Mouse (Mus musculus): Measurements from ENCODE around the gene Hnrnpa3. TPM values are rescaled to one million over a fixed set of nuclear protein-coding genes. Genes with fewer than 3 reads are reported as not detected.
A peak's percentile ranks its signal among the peaks of the same experiment; 100 is the strongest.

Hnrnpa3 gene
- total and polyA plus RNA-seq, 3 experiments, result 126 to 437 (median 342) TPM

DNA sequence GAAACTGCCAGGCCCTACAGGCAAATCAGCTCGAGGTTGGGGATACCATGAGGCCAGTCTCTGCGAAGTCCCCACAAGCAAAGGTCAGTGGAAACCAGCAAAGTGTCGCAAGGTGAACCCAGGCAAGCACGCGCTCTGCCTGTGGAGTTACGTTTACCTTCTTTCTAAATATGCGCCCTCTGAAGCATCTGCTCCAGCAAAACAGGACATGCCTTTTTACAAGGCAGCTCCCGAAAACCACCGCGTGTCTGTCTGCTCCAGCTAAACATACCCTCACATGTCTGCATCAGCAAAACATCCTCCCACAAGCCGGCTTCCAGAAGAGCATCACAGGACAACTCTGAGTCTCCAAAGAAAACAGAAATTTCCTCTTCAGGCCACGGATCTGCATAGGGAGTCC is 13.8 kb upstream of the Hnrnpa3 start:
- no peak overlapping the region for H3K9ac ChIP-seq (ENCODE audit: control insufficient read depth, low read depth, low read length, poor library complexity, severe bottlenecking)
- H3K9me3 ChIP-seq (replicated peaks; ENCODE audit: insufficient read depth, low read length), result no peaks in the 10 kb centered on the region
- no peak overlapping the region for H3K4me3 ChIP-seq (ENCODE audit: control insufficient read depth in 1 of 2, insufficient read depth in 1 of 2, low read depth in 2 of 2, low read length in 2 of 2)
- no peaks in the 10 kb centered on the region for H3K4me1 ChIP-seq (ENCODE audit: control insufficient read depth in 1 of 2, insufficient read depth in 2 of 2, low read length in 2 of 2)
- H3K79me2 ChIP-seq (ENCODE audit: control insufficient read depth, insufficient read depth, low read length, poor library complexity), result no peaks in the 10 kb centered on the region
- H3K36me3 ChIP-seq (ENCODE audit: control insufficient read depth in 1 of 2, insufficient read depth in 2 of 2, low read length in 2 of 2), result no peaks in the 10 kb centered on the region; a peak in 1 of 4 replicates
- H3K27ac ChIP-seq (ENCODE audit: control insufficient read depth, low read depth, low read length), result no peak overlapping the region
- TF ChIP-seq POLR2AphosphoS5 (IDR thresholded peaks at IDR 0.05; ENCODE audit: borderline replicate concordance, low read depth, low read length) (no peak), POLR2AphosphoS2 (IDR thresholded peaks at IDR 0.05; ENCODE audit: low read length) (no peak)
- no peak for DNase-seq (ENCODE audit: low read depth, low spot score)
- H3K27me3 ChIP-seq (ENCODE audit: control insufficient read depth in 1 of 2, insufficient read depth in 2 of 2, low read length in 2 of 2), result no peaks in the 10 kb centered on the region

DNA sequence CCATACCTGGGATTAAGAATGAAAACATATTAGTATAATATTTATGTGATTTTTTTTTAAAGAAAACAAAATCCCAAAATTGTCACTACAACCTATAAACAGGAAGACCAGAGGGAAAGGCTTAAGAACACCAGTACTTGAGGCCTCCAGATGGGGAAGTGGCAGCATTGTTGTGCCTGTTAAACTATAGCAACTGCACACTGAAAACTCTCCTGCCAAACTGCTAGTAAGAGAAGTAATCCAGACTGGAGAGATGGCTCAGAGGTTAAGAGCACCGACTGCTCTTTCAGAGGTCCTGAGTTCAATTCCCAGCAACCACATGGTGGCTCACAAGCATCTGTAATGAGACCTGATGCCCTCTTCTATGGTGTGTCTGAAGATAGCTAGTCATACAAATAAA is 8.6 kb upstream of the Hnrnpa3 start:
- peak; percentile 60 for DNase-seq (ENCODE audit: low read depth, low spot score)
- H3K9me3 ChIP-seq (replicated peaks; ENCODE audit: insufficient read depth, low read length), result no peaks in the 10 kb centered on the region
- peaks cover 2 to 6% of the 10 kb centered on the region in 2 experiments; a peak in 3 of 4 replicates for H3K4me1 ChIP-seq (ENCODE audit: control insufficient read depth in 1 of 2, insufficient read depth in 2 of 2, low read length in 2 of 2)
- peaks cover 0 to 9% of the 10 kb centered on the region in 2 experiments; a peak in 2 of 4 replicates for H3K36me3 ChIP-seq (ENCODE audit: control insufficient read depth in 1 of 2, insufficient read depth in 2 of 2, low read length in 2 of 2)
- H3K4me3 ChIP-seq (ENCODE audit: control insufficient read depth in 1 of 2, insufficient read depth in 1 of 2, low read depth in 2 of 2, low read length in 2 of 2), result no peak overlapping the region
- H3K27ac ChIP-seq (ENCODE audit: control insufficient read depth, low read depth, low read length), result no peak overlapping the region
- H3K79me2 ChIP-seq (ENCODE audit: control insufficient read depth, insufficient read depth, low read length, poor library complexity), result no peaks in the 10 kb centered on the region
- H3K27me3 ChIP-seq (ENCODE audit: control insufficient read depth in 1 of 2, insufficient read depth in 2 of 2, low read length in 2 of 2), result no peaks in the 10 kb centered on the region
- no peak for TF ChIP-seq USF1 (IDR thresholded peaks at IDR 0.05; ENCODE audit: low read depth, low read length)
- TF ChIP-seq MYB (IDR thresholded peaks at IDR 0.05; ENCODE audit: low read depth, low read length), result no peak
- no peak for TF ChIP-seq BHLHE40 (IDR thresholded peaks at IDR 0.05; ENCODE audit: borderline replicate concordance, low read depth, low read length)
- TF ChIP-seq TBP (IDR thresholded peaks at IDR 0.05; ENCODE audit: low read depth, low read length), result peak; percentile 71
- H3K9ac ChIP-seq (ENCODE audit: control insufficient read depth, low read depth, low read length, poor library complexity, severe bottlenecking), result no peak overlapping the region

GRCm38 (mm10) chr2:75653150-75653549 is 5.9 kb upstream of the Hnrnpa3 start:
- H3K9me3 ChIP-seq (replicated peaks; ENCODE audit: insufficient read depth, low read length), result no peaks in the 10 kb centered on the region
- H3K36me3 ChIP-seq (ENCODE audit: control insufficient read depth in 1 of 2, insufficient read depth in 2 of 2, low read length in 2 of 2), result peaks cover 0 to 21% of the 10 kb centered on the region in 2 experiments; a peak in 2 of 4 replicates
- no peak for DNase-seq (ENCODE audit: low read depth, low spot score)
- peaks cover 4% of the 10 kb centered on the region for H3K79me2 ChIP-seq (ENCODE audit: control insufficient read depth, insufficient read depth, low read length, poor library complexity)
- no peak overlapping the region for H3K9ac ChIP-seq (ENCODE audit: control insufficient read depth, low read depth, low read length, poor library complexity, severe bottlenecking)
- H3K4me1 ChIP-seq (ENCODE audit: control insufficient read depth in 1 of 2, insufficient read depth in 2 of 2, low read length in 2 of 2), result peaks cover 6 to 12% of the 10 kb centered on the region in 2 experiments
- no peak overlapping the region for H3K4me3 ChIP-seq (ENCODE audit: control insufficient read depth in 1 of 2, insufficient read depth in 1 of 2, low read depth in 2 of 2, low read length in 2 of 2)
- no peak overlapping the region for H3K27ac ChIP-seq (ENCODE audit: control insufficient read depth, low read depth, low read length)
- TF ChIP-seq RAD21 (IDR thresholded peaks at IDR 0.05; ENCODE audit: low read depth, low read length) (no peak), NELFE (IDR thresholded peaks at IDR 0.05; ENCODE audit: low read depth, low read length) (no peak)
- no peaks in the 10 kb centered on the region for H3K27me3 ChIP-seq (ENCODE audit: control insufficient read depth in 1 of 2, insufficient read depth in 2 of 2, low read length in 2 of 2)

GRCm38 (mm10) chr2:75654679-75655078 is 4.4 kb upstream of the Hnrnpa3 start:
- no peak overlapping the region for H3K4me3 ChIP-seq (ENCODE audit: control insufficient read depth in 1 of 2, insufficient read depth in 1 of 2, low read depth in 2 of 2, low read length in 2 of 2)
- H3K79me2 ChIP-seq (ENCODE audit: control insufficient read depth, insufficient read depth, low read length, poor library complexity), result peaks cover 13% of the 10 kb centered on the region
- no peak overlapping the region for H3K9ac ChIP-seq (ENCODE audit: control insufficient read depth, low read depth, low read length, poor library complexity, severe bottlenecking)
- peaks cover 0 to 21% of the 10 kb centered on the region in 2 experiments; a peak in 2 of 4 replicates for H3K36me3 ChIP-seq (ENCODE audit: control insufficient read depth in 1 of 2, insufficient read depth in 2 of 2, low read length in 2 of 2)
- peaks cover 6 to 12% of the 10 kb centered on the region in 2 experiments for H3K4me1 ChIP-seq (ENCODE audit: control insufficient read depth in 1 of 2, insufficient read depth in 2 of 2, low read length in 2 of 2)
- no peak overlapping the region for H3K27ac ChIP-seq (ENCODE audit: control insufficient read depth, low read depth, low read length)
- peak; percentile 36 for DNase-seq (ENCODE audit: low read depth, low spot score)
- H3K27me3 ChIP-seq (ENCODE audit: control insufficient read depth in 1 of 2, insufficient read depth in 2 of 2, low read length in 2 of 2), result no peaks in the 10 kb centered on the region
- no peaks in the 10 kb centered on the region for H3K9me3 ChIP-seq (replicated peaks; ENCODE audit: insufficient read depth, low read length)
- no peak for TF ChIP-seq TAL1 (IDR thresholded peaks at IDR 0.05; ENCODE audit: low read length)
- no peak for TF ChIP-seq ELF1 (IDR thresholded peaks at IDR 0.05; ENCODE audit: low read depth, low read length)
- no peak for TF ChIP-seq KAT2A (conservative IDR thresholded peaks at IDR 0.05; ENCODE audit: low read depth, low read length)
- TF ChIP-seq USF1 (IDR thresholded peaks at IDR 0.05; ENCODE audit: low read depth, low read length), result no peak
- no peak for TF ChIP-seq CTCF (IDR thresholded peaks at IDR 0.05 in 2 of 3, conservative IDR thresholded peaks at IDR 0.05 in 1 of 3; ENCODE audit: control insufficient read depth in 1 of 3, insufficient read depth in 1 of 3, low read depth in 2 of 3, low read length in 3 of 3, poor library complexity in 1 of 3, severe bottlenecking in 1 of 3)
- no peak for TF ChIP-seq MAX (IDR thresholded peaks at IDR 0.05; ENCODE audit: low read length)
- no peak for TF ChIP-seq ZKSCAN1 (IDR thresholded peaks at IDR 0.05; ENCODE audit: low read depth, low read length)
- no peak for TF ChIP-seq POLR2AphosphoS5 (IDR thresholded peaks at IDR 0.05; ENCODE audit: borderline replicate concordance, low read depth, low read length)
- TF ChIP-seq TBP (IDR thresholded peaks at IDR 0.05; ENCODE audit: low read depth, low read length), result peak; percentile 97
- peak; percentile 60; the same call in 1 of the 2 replicates for TF ChIP-seq ETS1 (IDR thresholded peaks at IDR 0.05; ENCODE audit: low read depth, low read length)
- TF ChIP-seq EP300 (IDR thresholded peaks at IDR 0.05; ENCODE audit: low read depth in 1 of 2, low read length in 2 of 2), result no peak
- TF ChIP-seq NELFE (IDR thresholded peaks at IDR 0.05; ENCODE audit: low read depth, low read length), result peak; percentile 56
- TF ChIP-seq ZMIZ1 (IDR thresholded peaks at IDR 0.05; ENCODE audit: low read depth, low read length), result peak; percentile 98
- no peak for TF ChIP-seq TCF12 (IDR thresholded peaks at IDR 0.05; ENCODE audit: low read depth, low read length)
- TF ChIP-seq POLR2A (IDR thresholded peaks at IDR 0.05; ENCODE audit: control insufficient read depth in 1 of 2, insufficient read depth in 1 of 2, low read depth in 1 of 2, low read length in 2 of 2, poor library complexity in 1 of 2), result peak in 1 of 2 experiments; percentile 60; a peak in 1 of 4 replicates
- no peak for TF ChIP-seq CHD2 (IDR thresholded peaks at IDR 0.05; ENCODE audit: low read length)
- TF ChIP-seq POLR2AphosphoS2 (IDR thresholded peaks at IDR 0.05; ENCODE audit: low read length), result peak; percentile 76; the same call in 1 of the 2 replicates
- TF ChIP-seq RAD21 (IDR thresholded peaks at IDR 0.05; ENCODE audit: low read depth, low read length), result no peak
